Mouse (Mus musculus) olfactory bulb, adult 2 months (tissue): ENCODE results near the gene Zfp385a. TPM values are rescaled to one million over a fixed set of nuclear protein-coding genes. Genes with fewer than 3 reads are reported as not detected.
A peak's percentile ranks its signal among the peaks of the same experiment; 100 is the strongest.

Experiments used
- H3K27ac ChIP-seq: fragments of 200-500 bp; 2 replicates; pipeline ENCODE4 v1.5.1; 2012; ENCODE audit warnings: low read depth, low read length; ENCODE audit not compliant: insufficient read depth
- H3K4me1 ChIP-seq: fragments of 200-500 bp; 2 replicates; pipeline ENCODE4 v1.6.1; 2012; ENCODE audit warnings: low read length; ENCODE audit not compliant: control insufficient read depth, insufficient read depth
- H3K4me3 ChIP-seq: fragments of 200-500 bp; 2 replicates; pipeline ENCODE4 v1.5.1; 2012; ENCODE audit warnings: mild to moderate bottlenecking, low read depth, low read length, moderate library complexity; ENCODE audit not compliant: insufficient read depth
- CTCF ChIP-seq: fragments of 200-500 bp; IDR thresholded peaks from 2 replicates; pipeline ENCODE4 v1.5.1; 2012; ENCODE audit warnings: low read depth, mild to moderate bottlenecking, low read length, moderate library complexity; ENCODE audit not compliant: insufficient read depth
- POLR2A ChIP-seq: fragments of 200-500 bp; IDR thresholded peaks from 2 replicates; pipeline ENCODE4 v1.6.1; 2012; ENCODE audit warnings: mild to moderate bottlenecking, low read depth, low read length, moderate library complexity; ENCODE audit not compliant: insufficient read depth
- WGBS: fragments of 180-500 bp; shearing (Covaris S2); methylation state at CpG from one replicate; pipeline ENCODE4 v1.1.7; 2018; 5-methylcytosine and 5-hydroxymethylcytosine counted together
- polyA plus RNA-seq: library from polyadenylated mRNA; stranded (reverse); fragments of >200 nt; gene quantifications from 2 replicates; pipeline ENCODE4 v1.2.4, GENCODE M21; 2012; ENCODE audit warnings: low replicate concordance; ENCODE audit not compliant: missing spikeins, insufficient read depth, insufficient read length

Zfp385a gene
- polyA plus RNA-seq, 1 experiment: not detected

DNA sequence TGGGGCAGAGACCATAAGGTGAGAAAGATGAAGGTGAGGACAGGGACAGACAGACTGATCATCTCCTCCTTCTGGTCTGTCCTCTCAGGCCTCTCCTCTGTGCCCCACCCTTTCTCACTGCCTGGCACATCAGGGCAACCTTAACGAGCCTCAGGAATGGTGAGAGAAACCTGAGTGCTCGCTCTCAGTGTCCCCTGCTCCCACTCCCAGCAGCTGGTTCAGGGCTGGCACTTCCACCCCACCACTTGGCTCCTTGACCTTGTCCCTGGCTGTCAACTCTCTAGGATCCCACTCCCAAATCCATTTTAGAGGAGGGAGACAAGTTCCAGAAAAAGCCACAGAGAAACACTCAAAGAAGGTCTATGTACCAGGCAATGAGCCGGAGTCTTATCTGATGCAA, 4.9 kb downstream of the Zfp385a start:
- 77% methylated on average over 3 of the region's 3 CpGs for WGBS
- TF ChIP-seq CTCF: no peak
- Histone ChIP-seq H3K4me1 (peaks cover 40% of the 10 kb centered on the region), H3K27ac (peak overlapping the region; percentile 41), H3K4me3 (no peak overlapping the region)

DNA sequence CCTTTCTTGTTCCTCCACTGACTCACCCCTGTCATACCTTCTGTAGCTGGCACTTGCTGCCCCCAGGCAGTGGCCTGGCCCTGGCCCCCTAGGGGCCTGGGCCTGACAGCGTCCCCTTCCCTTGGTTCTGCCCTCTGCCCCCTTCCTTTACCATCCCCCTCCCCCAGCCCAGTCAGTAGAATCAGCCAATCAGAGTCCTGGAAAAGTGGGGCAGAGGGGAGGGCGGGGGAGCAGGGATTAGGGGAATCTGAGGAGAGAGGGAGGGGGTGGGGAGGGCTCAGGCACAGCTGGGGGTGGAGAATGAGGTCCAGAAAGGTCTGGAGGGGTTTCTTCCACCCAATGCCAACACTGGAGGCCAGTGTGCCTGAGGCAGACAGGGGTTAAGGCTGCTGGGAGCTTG, 5.7 kb downstream of the Zfp385a start:
- Histone ChIP-seq H3K27ac (peak overlapping the region; percentile 52), H3K4me3 (no peak overlapping the region), H3K4me1 (peaks cover 34% of the 10 kb centered on the region)
- TF ChIP-seq CTCF (no peak), POLR2A (no peak)
- 49% methylated on average over 2 of the region's 2 CpGs for WGBS

DNA sequence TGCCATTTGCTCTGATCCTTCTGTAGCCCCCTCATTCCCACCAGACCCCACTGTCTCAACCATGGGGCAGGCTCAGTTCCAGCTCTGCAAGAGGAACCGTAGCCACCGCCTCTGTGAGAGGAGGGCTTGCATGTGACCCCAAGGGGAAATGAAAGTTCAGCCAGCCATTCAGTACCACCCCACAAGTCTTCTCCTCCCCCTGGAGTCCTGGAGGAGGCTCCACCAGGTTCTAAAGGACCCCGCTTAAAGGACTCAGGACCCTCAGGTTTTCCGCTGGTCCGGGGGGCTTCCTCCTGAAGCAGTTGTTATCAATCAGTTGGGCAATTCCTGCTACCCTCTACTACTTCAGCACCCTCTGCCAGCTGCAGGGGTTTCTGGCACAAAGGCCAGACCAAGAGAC, 6.2 kb downstream of the Zfp385a start:
- Histone ChIP-seq H3K4me3 (no peak overlapping the region; the same call in 1 of the 2 replicates), H3K4me1 (peaks cover 30% of the 10 kb centered on the region), H3K27ac (peak overlapping the region; percentile 52)
- no peak for TF ChIP-seq CTCF
- no peak for TF ChIP-seq POLR2A
- WGBS: 66% methylated on average over 5 of the region's 5 CpGs

DNA sequence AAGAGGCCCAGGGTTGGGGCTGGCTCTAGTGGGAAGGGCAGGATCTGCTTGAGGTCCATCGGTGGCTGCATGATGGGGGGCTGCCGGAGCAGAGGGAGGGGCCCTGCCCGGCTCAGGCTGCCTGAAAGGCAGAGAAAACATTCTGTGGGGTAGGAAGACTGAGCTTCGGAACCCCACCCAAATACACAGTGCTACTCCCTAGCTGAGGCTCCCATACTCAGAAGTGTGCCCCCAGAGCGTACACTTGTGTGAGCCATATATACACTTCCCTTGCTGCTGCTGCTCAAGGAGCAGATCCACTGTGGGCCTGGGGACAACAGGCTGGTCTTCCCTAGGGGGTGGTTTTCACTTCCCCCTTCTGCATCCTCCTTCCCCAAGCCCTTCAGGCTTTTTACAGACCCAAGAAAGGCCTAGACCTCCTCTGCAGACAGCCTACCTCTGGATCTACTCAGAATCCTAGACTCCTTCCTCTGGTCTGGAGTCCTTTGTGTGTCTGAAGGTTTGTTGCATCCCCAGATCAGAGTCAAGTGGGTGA, 6.7 kb downstream of the Zfp385a start:
- peak overlapping the region; percentile 52 for H3K27ac ChIP-seq
- 48% methylated on average over 5 of the region's 5 CpGs for WGBS
- H3K4me1 ChIP-seq: peaks cover 27% of the 10 kb centered on the region
- TF ChIP-seq POLR2A (no peak), CTCF (no peak)
- H3K4me3 ChIP-seq: no peak overlapping the region

DNA sequence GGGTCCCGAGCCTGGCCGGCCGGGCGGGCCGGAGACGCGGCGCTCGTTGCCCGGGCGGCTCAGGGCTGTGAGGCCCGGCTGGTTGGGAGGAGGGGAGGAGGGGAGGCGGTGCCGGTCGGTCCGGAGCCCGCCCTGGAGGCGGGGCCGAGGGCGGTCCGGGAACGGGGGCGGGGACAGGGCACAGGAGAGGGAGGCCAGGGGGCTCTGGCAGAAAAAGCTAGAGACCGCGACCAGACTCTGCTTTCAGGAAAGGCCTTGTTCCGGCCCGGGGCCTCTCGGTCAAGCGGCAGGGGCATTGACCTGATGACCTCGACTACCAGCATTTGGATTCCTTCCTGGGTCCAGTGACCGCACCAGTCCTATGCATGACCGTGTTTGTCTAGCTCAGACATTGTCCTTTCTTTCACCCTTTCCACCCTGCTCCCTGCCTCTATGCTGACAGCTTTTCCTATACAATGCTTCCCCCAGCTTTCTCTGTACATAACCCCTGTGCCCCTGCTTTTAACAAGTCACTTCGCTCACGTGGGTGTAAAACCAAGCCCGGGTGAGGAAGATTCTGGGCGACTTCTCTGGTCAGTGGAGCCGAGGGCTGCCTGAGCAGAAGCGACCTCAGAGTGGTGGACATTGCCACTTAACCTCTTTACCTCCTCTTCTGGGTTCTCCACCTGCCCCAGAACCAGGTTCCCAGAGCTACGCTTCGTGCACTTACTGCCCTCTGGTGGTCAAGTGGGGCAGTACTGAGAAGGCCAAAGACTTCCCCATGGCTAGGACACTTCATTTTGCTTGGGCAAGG, 16.2 kb downstream of the Zfp385a start:
- Histone ChIP-seq H3K4me3 (peak overlapping the region; percentile 65), H3K4me1 (peaks cover 10% of the 10 kb centered on the region), H3K27ac (no peak overlapping the region)
- WGBS: under 1% methylated on average over 40 of the region's 40 CpGs
- TF ChIP-seq CTCF (peak; percentile 83), POLR2A (no peak)

DNA sequence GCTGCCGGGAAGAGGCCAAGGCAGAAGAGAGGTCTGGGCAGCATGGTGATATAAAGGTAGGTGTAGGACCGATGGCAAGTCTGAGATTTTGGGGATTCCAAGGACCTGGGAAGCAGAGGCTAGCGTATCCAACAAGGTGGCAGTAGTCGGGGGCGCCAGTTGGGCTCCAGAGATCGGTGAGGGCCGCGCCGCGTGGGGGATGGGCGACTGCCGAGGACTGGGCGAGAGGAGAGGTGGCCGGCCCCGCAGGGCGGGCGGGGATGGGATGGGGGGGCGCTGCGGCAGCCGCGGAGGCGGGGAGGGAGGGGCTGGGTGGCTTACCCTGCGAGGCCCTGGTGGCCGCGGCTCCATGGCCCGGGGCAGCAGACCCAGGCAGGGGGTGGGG, 16.8 kb downstream of the Zfp385a start:
- H3K4me1 ChIP-seq: peaks cover 10% of the 10 kb centered on the region
- H3K4me3 ChIP-seq: peak overlapping the region; percentile 65
- no peak overlapping the region for H3K27ac ChIP-seq
- no peak for TF ChIP-seq POLR2A
- no peak for TF ChIP-seq CTCF
- 2% methylated on average over 21 of the region's 26 CpGs for WGBS

DNA sequence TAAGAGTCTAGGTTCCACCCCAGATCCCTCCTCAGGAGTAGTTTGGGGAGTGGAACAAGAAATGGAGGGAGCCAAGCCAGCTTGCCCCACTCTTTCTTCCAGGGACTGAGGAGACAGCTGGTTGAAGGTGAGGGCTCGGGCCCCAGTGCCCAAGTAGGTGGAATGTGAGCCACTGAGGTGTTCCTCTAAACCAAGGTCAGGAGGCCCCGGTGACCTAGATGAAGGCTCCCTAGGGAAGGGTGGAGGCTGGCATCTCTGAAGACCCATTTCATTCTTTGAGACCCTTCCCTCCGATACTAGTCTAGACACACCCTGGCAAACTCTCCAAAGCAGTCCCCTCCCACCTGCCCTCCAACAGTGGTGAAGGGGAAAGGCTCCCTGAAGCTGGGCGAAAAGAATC, 17.5 kb downstream of the Zfp385a start:
- TF ChIP-seq CTCF: no peak
- no peak for TF ChIP-seq POLR2A
- 59% methylated on average over 4 of the region's 4 CpGs for WGBS
- H3K27ac ChIP-seq: no peak overlapping the region
- H3K4me3 ChIP-seq: peak overlapping the region; percentile 65; the same call in 1 of the 2 replicates
- peaks cover 13% of the 10 kb centered on the region for H3K4me1 ChIP-seq

DNA sequence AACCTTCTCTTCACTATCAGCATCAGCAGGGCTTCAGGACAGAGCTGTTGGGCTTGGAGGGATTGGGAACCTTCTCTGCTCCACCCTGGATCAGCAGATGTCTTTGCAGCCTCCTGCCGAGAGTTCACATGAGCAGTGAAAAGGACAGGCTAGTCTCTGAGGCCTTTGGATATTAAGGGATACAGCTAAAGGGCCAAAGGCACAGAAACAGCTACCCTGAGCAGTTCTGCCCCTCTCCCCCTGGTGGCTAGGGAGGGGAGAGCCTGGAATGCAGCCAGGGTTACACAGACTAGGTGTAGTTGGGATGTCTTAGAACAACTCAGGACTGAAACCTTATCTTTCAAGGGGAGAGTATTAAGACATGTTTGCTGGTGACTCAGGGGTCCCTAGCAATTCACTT, 18.8 kb downstream of the Zfp385a start:
- 0 out of 2 replicates have a peak, but pooled peaks have one; percentile 26 for TF ChIP-seq CTCF
- no peak for TF ChIP-seq POLR2A
- peaks cover 13% of the 10 kb centered on the region for H3K4me1 ChIP-seq
- H3K4me3 ChIP-seq: no peak overlapping the region
- no peak overlapping the region for H3K27ac ChIP-seq
- 55% methylated on average over 1 of the region's 1 CpGs for WGBS

DNA sequence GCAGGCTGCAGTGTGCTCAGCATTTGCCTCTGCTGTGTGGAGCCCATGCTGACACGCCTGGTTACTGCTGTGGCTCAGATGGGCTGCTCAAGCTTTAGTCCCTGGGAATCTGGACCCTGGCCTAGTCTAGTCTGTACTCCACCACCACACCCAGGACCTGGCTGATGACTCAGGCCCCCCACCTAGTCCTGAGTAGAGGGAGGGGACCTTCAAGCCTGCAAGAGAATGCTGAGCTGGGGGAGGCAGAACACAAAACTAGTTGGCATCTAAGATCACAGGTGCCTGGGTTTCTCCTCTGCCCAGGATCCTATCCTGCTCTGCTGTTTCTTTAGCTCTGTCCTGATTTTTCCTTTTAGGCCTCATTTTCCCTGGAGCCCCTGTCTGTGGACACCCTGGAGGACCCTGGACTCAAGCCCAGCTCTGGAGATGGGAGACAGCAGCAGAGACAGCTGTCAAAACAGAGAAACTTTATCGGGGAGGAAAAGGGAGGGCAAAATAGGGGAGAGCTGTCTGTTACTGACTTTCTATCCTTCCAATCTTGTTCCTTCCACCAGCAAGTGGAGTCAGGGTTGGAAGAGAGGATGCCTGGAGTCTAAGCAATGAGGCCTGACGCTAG, 21.6 kb downstream of the Zfp385a start:
- Histone ChIP-seq H3K4me1 (peaks cover 26% of the 10 kb centered on the region), H3K4me3 (no peak overlapping the region), H3K27ac (no peak overlapping the region)
- WGBS: 72% methylated on average over 3 of the region's 3 CpGs
- no peak for TF ChIP-seq CTCF
- no peak for TF ChIP-seq POLR2A

DNA sequence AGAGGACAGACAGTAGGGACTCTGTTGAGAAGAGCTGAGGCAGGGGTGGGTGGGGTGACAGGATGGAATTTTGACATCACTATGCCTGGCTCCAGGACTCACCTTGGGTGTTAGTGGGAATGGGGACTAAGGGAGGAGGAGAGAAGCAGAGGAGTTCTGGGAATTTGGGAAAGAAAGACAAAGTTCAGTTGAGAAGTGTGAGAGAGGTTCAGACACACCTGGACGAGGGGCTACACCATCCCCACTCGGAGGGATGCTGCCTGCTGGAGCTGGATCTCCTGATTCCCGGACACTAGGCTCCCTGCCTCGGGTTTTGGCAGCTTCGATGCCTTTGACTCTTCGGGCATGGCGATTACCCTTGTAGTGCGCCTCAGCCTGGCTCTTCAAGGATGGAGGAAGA, 22.2 kb downstream of the Zfp385a start:
- no peak overlapping the region for H3K4me3 ChIP-seq
- TF ChIP-seq POLR2A: no peak
- no peak for TF ChIP-seq CTCF
- peaks cover 22% of the 10 kb centered on the region for H3K4me1 ChIP-seq
- no peak overlapping the region for H3K27ac ChIP-seq
- WGBS: 87% methylated on average over 8 of the region's 8 CpGs
